Mouse (Mus musculus): ENCODE data around the gene Col5a1.

The Col5a1 gene

GRCm38 (mm10) chr2:28038391-28039096 is 152.3 kb downstream of the Col5a1 start:
- no peak for DNase-seq

- DNase-seq = no peak
These were observed 153.6 kb downstream of the Col5a1 start for GRCm38 (mm10) chr2:28039647-28040325.

GRCm38 (mm10) chr2:28040466-28040865 is 154.2 kb downstream of the Col5a1 start:
- no peak for DNase-seq

GRCm38 (mm10) chr2:28044920-28045598 is 158.8 kb downstream of the Col5a1 start:
- no peak for DNase-seq

- no peak for DNase-seq
These were observed 160.1 kb downstream of the Col5a1 start for GRCm38 (mm10) chr2:28046311-28046710.

GRCm38 (mm10) chr2:28047092-28047491 is 160.9 kb downstream of the Col5a1 start:
- no peak for DNase-seq

- no peak for DNase-seq
These were observed 173.7 kb downstream of the Col5a1 start for GRCm38 (mm10) chr2:28059922-28060321.

GRCm38 (mm10) chr2:28063711-28064338 is 177.6 kb downstream of the Col5a1 start:
- no peak for DNase-seq

GRCm38 (mm10) chr2:28064339-28065080 is 178.3 kb downstream of the Col5a1 start:
- DNase-seq = no peak

- no peak for DNase-seq
These were observed 178.9 kb downstream of the Col5a1 start for GRCm38 (mm10) chr2:28065081-28065651.

- no peak for DNase-seq
These were observed 180.5 kb downstream of the Col5a1 start for GRCm38 (mm10) chr2:28066686-28067085.

GRCm38 (mm10) chr2:28067175-28067574 is 180.9 kb downstream of the Col5a1 start:
- DNase-seq = no peak

GRCm38 (mm10) chr2:28067821-28068536 is 181.8 kb downstream of the Col5a1 start:
- peak; percentile 41 for DNase-seq

- peak; percentile 90 for DNase-seq
These were observed 182.3 kb downstream of the Col5a1 start for GRCm38 (mm10) chr2:28068537-28068878.

- DNase-seq = no peak
These were observed 189.5 kb downstream of the Col5a1 start for GRCm38 (mm10) chr2:28075616-28076187.

GRCm38 (mm10) chr2:28084768-28085167 is 198.5 kb downstream of the Col5a1 start, which contains the start of gene Fcnb:
Fcnb (minus strand) TSS chr2:28084885.
- no peak for DNase-seq

GRCm38 (mm10) chr2:28086112-28086511 is 199.9 kb downstream of the Col5a1 start:
- DNase-seq = no peak

- no peak for DNase-seq
These were observed 202.9 kb downstream of the Col5a1 start for GRCm38 (mm10) chr2:28089095-28089494.
